Mouse (Mus musculus): ENCODE data around the gene 1700056E22Rik. TPM values are rescaled to one million over a fixed set of nuclear protein-coding genes. Genes with fewer than 3 reads are reported as not detected.

Gene 1700056E22Rik
- polyA plus RNA-seq, 1 experiment = 0.90 TPM

DNA sequence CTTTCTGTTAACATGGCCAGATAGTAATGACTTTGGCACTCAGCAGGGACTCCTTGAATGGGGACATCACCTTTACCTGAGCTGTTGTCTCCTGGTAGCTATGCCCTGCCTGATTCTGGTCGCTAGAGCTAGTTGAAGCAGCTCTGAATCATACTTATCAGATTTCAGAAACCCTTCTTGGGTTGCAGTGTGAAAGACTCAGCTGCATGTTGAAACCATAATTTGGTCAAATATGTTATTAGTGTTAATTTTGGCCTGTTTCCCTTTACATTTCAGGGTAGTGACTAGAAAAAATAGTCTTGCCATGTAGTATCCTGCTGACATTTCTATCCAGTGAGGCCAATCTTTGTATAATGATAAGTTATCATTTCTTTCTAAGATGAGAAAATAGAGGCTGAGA is 17.2 kb upstream of the 1700056E22Rik start:
- peaks cover 84% of the 10 kb centered on the region for H3K79me2 ChIP-seq (ENCODE audit: control insufficient read depth, insufficient read depth)
- H3K4me3 ChIP-seq (ENCODE audit: insufficient read depth, poor library complexity, severe bottlenecking) = no peak overlapping the region
- no peaks in the 10 kb centered on the region for H3K27me3 ChIP-seq (ENCODE audit: control insufficient read depth, insufficient read depth, insufficient read length)
- no peak overlapping the region for H3ac ChIP-seq (ENCODE audit: control insufficient read depth, insufficient read length, low read depth)
- H3K36me3 ChIP-seq (ENCODE audit: control insufficient read depth, insufficient read depth) = peaks cover 18% of the 10 kb centered on the region
- TF ChIP-seq CTCF (IDR thresholded peaks at IDR 0.05; ENCODE audit: control insufficient read depth, insufficient read depth, insufficient read length) = no peak
- TF ChIP-seq CEBPB (IDR thresholded peaks at IDR 0.05; ENCODE audit: low read depth) = no peak
- TF ChIP-seq MYOG (IDR thresholded peaks at IDR 0.05; ENCODE audit: control insufficient read depth, extremely low read depth, insufficient read length) = no peak
- TF ChIP-seq FOSL1 (IDR thresholded peaks at IDR 0.05; ENCODE audit: insufficient read depth, low read length, poor library complexity, severe bottlenecking) = no peak
- no peak for TF ChIP-seq USF1 (IDR thresholded peaks at IDR 0.05; ENCODE audit: low read depth)
- TF ChIP-seq MAX (IDR thresholded peaks at IDR 0.05) = no peak
- TF ChIP-seq MYOD1 (IDR thresholded peaks at IDR 0.05; ENCODE audit: control insufficient read depth, insufficient read length, low read depth) = no peak
- H3K79me3 ChIP-seq (ENCODE audit: low read depth) = peaks cover 41% of the 10 kb centered on the region

GRCm38 (mm10) chr1:184048675-184049418 is 14.7 kb upstream of the 1700056E22Rik start:
- Histone ChIP-seq H3K79me3 (ENCODE audit: low read depth) (peaks cover 44% of the 10 kb centered on the region), H3K27me3 (ENCODE audit: control insufficient read depth, insufficient read depth, insufficient read length) (no peaks in the 10 kb centered on the region), H3K36me3 (ENCODE audit: control insufficient read depth, insufficient read depth) (peaks cover 25% of the 10 kb centered on the region), H3ac (ENCODE audit: control insufficient read depth, insufficient read length, low read depth) (no peak overlapping the region), H3K79me2 (ENCODE audit: control insufficient read depth, insufficient read depth) (peaks cover 90% of the 10 kb centered on the region), H3K4me3 (ENCODE audit: insufficient read depth, poor library complexity, severe bottlenecking) (no peak overlapping the region)
- TF ChIP-seq USF1 (IDR thresholded peaks at IDR 0.05; ENCODE audit: low read depth) (no peak), MAX (IDR thresholded peaks at IDR 0.05) (no peak), FOSL1 (IDR thresholded peaks at IDR 0.05; ENCODE audit: insufficient read depth, low read length, poor library complexity, severe bottlenecking) (no peak), CEBPB (IDR thresholded peaks at IDR 0.05; ENCODE audit: low read depth) (no peak), CTCF (IDR thresholded peaks at IDR 0.05; ENCODE audit: control insufficient read depth, insufficient read depth, insufficient read length) (no peak), MYOG (IDR thresholded peaks at IDR 0.05; ENCODE audit: control insufficient read depth, extremely low read depth, insufficient read length) (no peak), MYOD1 (IDR thresholded peaks at IDR 0.05; ENCODE audit: control insufficient read depth, insufficient read length, low read depth) (no peak)

GRCm38 (mm10) chr1:184047818-184048217 is 13.7 kb upstream of the 1700056E22Rik start:
- H3K79me2 ChIP-seq (ENCODE audit: control insufficient read depth, insufficient read depth) = peaks cover 90% of the 10 kb centered on the region
- no peak for TF ChIP-seq USF1 (IDR thresholded peaks at IDR 0.05; ENCODE audit: low read depth)
- TF ChIP-seq FOSL1 (IDR thresholded peaks at IDR 0.05; ENCODE audit: insufficient read depth, low read length, poor library complexity, severe bottlenecking) = no peak
- TF ChIP-seq CTCF (IDR thresholded peaks at IDR 0.05; ENCODE audit: control insufficient read depth, insufficient read depth, insufficient read length) = no peak
- peaks cover 44% of the 10 kb centered on the region for H3K79me3 ChIP-seq (ENCODE audit: low read depth)
- H3K4me3 ChIP-seq (ENCODE audit: insufficient read depth, poor library complexity, severe bottlenecking) = no peak overlapping the region
- no peaks in the 10 kb centered on the region for H3K27me3 ChIP-seq (ENCODE audit: control insufficient read depth, insufficient read depth, insufficient read length)
- peaks cover 23% of the 10 kb centered on the region for H3K36me3 ChIP-seq (ENCODE audit: control insufficient read depth, insufficient read depth)
- H3ac ChIP-seq (ENCODE audit: control insufficient read depth, insufficient read length, low read depth) = no peak overlapping the region

DNA sequence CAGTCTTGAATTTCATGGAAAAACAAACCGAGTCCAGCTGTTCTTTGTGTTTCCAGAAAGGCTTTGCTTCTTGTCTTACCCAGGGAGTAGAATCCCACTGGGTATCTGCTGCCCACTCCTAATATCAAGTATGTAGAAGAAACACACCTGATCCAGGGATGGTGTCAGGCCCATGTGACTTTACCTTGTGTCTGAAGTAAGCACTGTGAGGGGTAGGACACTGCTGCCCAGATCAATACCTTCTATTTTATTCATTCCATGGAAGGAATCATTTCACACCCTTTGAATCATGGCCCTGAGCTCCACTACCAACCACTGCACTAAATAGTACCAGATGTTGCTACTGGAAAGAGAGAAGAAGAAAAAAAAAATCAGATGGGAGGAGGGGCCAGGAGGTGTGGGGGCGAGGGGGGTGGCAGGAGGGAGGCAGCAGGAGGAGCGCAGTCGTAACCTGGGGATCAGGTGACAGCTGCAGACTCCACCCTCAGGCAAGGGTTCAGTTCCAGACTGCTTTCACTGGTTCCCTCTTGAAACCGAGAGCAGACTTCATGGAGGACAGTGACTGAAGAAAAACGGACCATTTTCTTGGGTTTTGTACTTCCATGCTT is 12.1 kb upstream of the 1700056E22Rik start:
- Histone ChIP-seq H3K4me3 (ENCODE audit: insufficient read depth, poor library complexity, severe bottlenecking) (no peak overlapping the region), H3K27me3 (ENCODE audit: control insufficient read depth, insufficient read depth, insufficient read length) (no peaks in the 10 kb centered on the region), H3ac (ENCODE audit: control insufficient read depth, insufficient read length, low read depth) (no peak overlapping the region), H3K36me3 (ENCODE audit: control insufficient read depth, insufficient read depth) (peaks cover 38% of the 10 kb centered on the region), H3K79me3 (ENCODE audit: low read depth) (peaks cover 51% of the 10 kb centered on the region), H3K79me2 (ENCODE audit: control insufficient read depth, insufficient read depth) (peaks cover 99% of the 10 kb centered on the region)
- TF ChIP-seq CEBPB (IDR thresholded peaks at IDR 0.05; ENCODE audit: low read depth) (no peak), FOSL1 (IDR thresholded peaks at IDR 0.05; ENCODE audit: insufficient read depth, low read length, poor library complexity, severe bottlenecking) (no peak), MAX (IDR thresholded peaks at IDR 0.05) (no peak), MYOG (IDR thresholded peaks at IDR 0.05; ENCODE audit: control insufficient read depth, extremely low read depth, insufficient read length) (no peak), USF1 (IDR thresholded peaks at IDR 0.05; ENCODE audit: low read depth) (no peak), MYOD1 (IDR thresholded peaks at IDR 0.05; ENCODE audit: control insufficient read depth, insufficient read length, low read depth) (no peak), CTCF (IDR thresholded peaks at IDR 0.05; ENCODE audit: control insufficient read depth, insufficient read depth, insufficient read length) (no peak)

- Histone ChIP-seq H3K79me2 (ENCODE audit: control insufficient read depth, insufficient read depth) (peaks cover 100% of the 10 kb centered on the region), H3K27me3 (ENCODE audit: control insufficient read depth, insufficient read depth, insufficient read length) (no peaks in the 10 kb centered on the region), H3K79me3 (ENCODE audit: low read depth) (peaks cover 72% of the 10 kb centered on the region), H3ac (ENCODE audit: control insufficient read depth, insufficient read length, low read depth) (no peak overlapping the region), H3K4me3 (ENCODE audit: insufficient read depth, poor library complexity, severe bottlenecking) (no peak overlapping the region), H3K36me3 (ENCODE audit: control insufficient read depth, insufficient read depth) (peaks cover 53% of the 10 kb centered on the region)
- no peak for TF ChIP-seq CTCF (IDR thresholded peaks at IDR 0.05; ENCODE audit: control insufficient read depth, insufficient read depth, insufficient read length)
- no peak for TF ChIP-seq CEBPB (IDR thresholded peaks at IDR 0.05; ENCODE audit: low read depth)
- TF ChIP-seq MYOD1 (IDR thresholded peaks at IDR 0.05; ENCODE audit: control insufficient read depth, insufficient read length, low read depth) = no peak
- TF ChIP-seq USF1 (IDR thresholded peaks at IDR 0.05; ENCODE audit: low read depth) = no peak
Measured at GRCm38 (mm10) chr1:184043391-184043790, 9.3 kb upstream of the 1700056E22Rik start.

Measured in C2C12 (cell line).